Mouse (Mus musculus) cerebellum, postnatal 14 days (tissue): ENCODE results near the gene Pdcd7.
A peak's percentile ranks its signal among the peaks of the same experiment; 100 is the strongest.

Experiments
- DNase-seq, 2 experiments: peaks; one replicate each; pipeline ENCODE4 v3.0.0; 2021; ENCODE audit warnings: mixed read lengths in 2 of 2

Pdcd7 gene

GRCm38 (mm10) chr9:65345854-65346475 is at the start of gene Pdcd7:
TSS of gene Pdcd7 (plus strand) at chr9:65346104.
- DNase-seq = peak; percentile 96 to 97

- no peak for DNase-seq
Measured at GRCm38 (mm10) chr9:65297056-65297455, 48.8 kb upstream of the Pdcd7 start.

GRCm38 (mm10) chr9:65298761-65299160 is 47.1 kb upstream of the Pdcd7 start:
- DNase-seq = no peak

GRCm38 (mm10) chr9:65299650-65300049 is 46.3 kb upstream of the Pdcd7 start:
- DNase-seq = no peak

GRCm38 (mm10) chr9:65302327-65302983 is 43.4 kb upstream of the Pdcd7 start:
- DNase-seq = no peak

- DNase-seq = no peak
Measured at GRCm38 (mm10) chr9:65303586-65303985, 42.3 kb upstream of the Pdcd7 start.

- no peak for DNase-seq
Measured at GRCm38 (mm10) chr9:65304300-65304699, 41.6 kb upstream of the Pdcd7 start.

- DNase-seq = no peak
Measured at GRCm38 (mm10) chr9:65306672-65307071, 39.2 kb upstream of the Pdcd7 start.

GRCm38 (mm10) chr9:65308011-65308410 is 37.9 kb upstream of the Pdcd7 start:
- DNase-seq = no peak

- DNase-seq = no peak
Measured at GRCm38 (mm10) chr9:65312669-65313357, 33.1 kb upstream of the Pdcd7 start.

GRCm38 (mm10) chr9:65313846-65314245 is 32.1 kb upstream of the Pdcd7 start:
- no peak for DNase-seq

- DNase-seq = no peak
Measured at GRCm38 (mm10) chr9:65322255-65322900, 23.5 kb upstream of the Pdcd7 start.

GRCm38 (mm10) chr9:65325971-65326370 is 19.9 kb upstream of the Pdcd7 start:
- DNase-seq = no peak

- no peak for DNase-seq
Measured at GRCm38 (mm10) chr9:65327371-65327770, 18.5 kb upstream of the Pdcd7 start.

- DNase-seq = no peak
Measured at GRCm38 (mm10) chr9:65333958-65334357, 11.9 kb upstream of the Pdcd7 start.

- no peak for DNase-seq
Measured at GRCm38 (mm10) chr9:65339146-65339545, 6.8 kb upstream of the Pdcd7 start.

GRCm38 (mm10) chr9:65340414-65340813 is 5.5 kb upstream of the Pdcd7 start:
- no peak for DNase-seq

GRCm38 (mm10) chr9:65345439-65345838 is 465 bp upstream of the Pdcd7 start:
- DNase-seq = peak in 1 of 2 experiments; percentile 25

- DNase-seq = peak; percentile 55 to 61
Measured at GRCm38 (mm10) chr9:65346476-65347111, 690 bp downstream of the Pdcd7 start.

- no peak for DNase-seq
Measured at GRCm38 (mm10) chr9:65347112-65347850, 1.4 kb downstream of the Pdcd7 start.

- DNase-seq = no peak
Measured at GRCm38 (mm10) chr9:65353251-65353650, 7.3 kb downstream of the Pdcd7 start.

- DNase-seq = no peak
Measured at GRCm38 (mm10) chr9:65356561-65356960, 10.7 kb downstream of the Pdcd7 start.
